Mouse (Mus musculus) neural tube, embryonic 14.5 days (tissue): Measurements from ENCODE around the gene Hipk2. TPM values are rescaled to one million over a fixed set of nuclear protein-coding genes. Genes with fewer than 3 reads are reported as not detected.

Source experiments
- ATAC-seq: fragments of 200-750 bp; cut with Nextera tagmentation; 2 replicates; pipeline ENCODE4 v1.8.0; 2017; ENCODE audit warnings: low read depth, mild to moderate bottlenecking, moderate TSS enrichment, moderate library complexity
- H3K27ac ChIP-seq: fragments of 300-500 bp; sonication (generic); 2 replicates; pipeline ENCODE4 v1.5.1; 2014; ENCODE audit warnings: low read depth, mild to moderate bottlenecking, control low read depth, low read length, moderate library complexity, mixed read lengths
- H3K27me3 ChIP-seq: fragments of 300-500 bp; sonication (generic); 2 replicates; pipeline ENCODE4 v1.6.1; 2014; ENCODE audit warnings: low read length; ENCODE audit not compliant: control insufficient read depth, insufficient read depth
- H3K36me3 ChIP-seq: fragments of 300-500 bp; sonication (generic); 2 replicates; pipeline ENCODE4 v1.6.1; 2014; ENCODE audit warnings: low read length, mixed read lengths; ENCODE audit not compliant: control insufficient read depth, insufficient read depth
- H3K4me1 ChIP-seq: fragments of 300-500 bp; sonication (generic); 2 replicates; pipeline ENCODE4 v1.6.1; 2014; ENCODE audit warnings: low read length; ENCODE audit not compliant: control insufficient read depth, insufficient read depth
- H3K4me2 ChIP-seq: fragments of 300-500 bp; sonication (generic); 2 replicates; pipeline ENCODE4 v1.6.1; 2014; ENCODE audit warnings: mild to moderate bottlenecking, low read depth, low read length, control low read depth
- H3K4me3 ChIP-seq: fragments of 300-500 bp; sonication (generic); 2 replicates; pipeline ENCODE4 v1.5.1; 2014; ENCODE audit warnings: low read depth, low read length, control low read depth, mixed read lengths
- H3K9ac ChIP-seq: fragments of 300-500 bp; sonication (generic); replicated peaks from 2 replicates; pipeline ENCODE4 v1.6.1; 2014; ENCODE audit warnings: low read depth, mild to moderate bottlenecking, control low read depth, low read length, mixed read lengths
- H3K9me3 ChIP-seq: fragments of 300-500 bp; sonication (generic); 2 replicates; pipeline ENCODE4 v1.6.1; 2016; ENCODE audit warnings: low read length; ENCODE audit not compliant: control insufficient read depth
- WGBS: fragments of 180-500 bp; shearing (Covaris S2); extraction: QIAGEN DNeasy Blood & Tissue Kit; methylation state at CpG from one replicate; pipeline ENCODE4 v1.1.7; 2014; 5-methylcytosine and 5-hydroxymethylcytosine counted together
- polyA plus RNA-seq: library from polyadenylated mRNA; unstranded; fragments of >200 nt; fragmentation: Nextera tagmentation; extraction: Ambion mirVana; gene quantifications from 2 replicates; pipeline ENCODE4 v1.2.1, GENCODE M21; 2014

The Hipk2 gene
- polyA plus RNA-seq, 1 experiment from 2014 or later, result 41.4 TPM

DNA sequence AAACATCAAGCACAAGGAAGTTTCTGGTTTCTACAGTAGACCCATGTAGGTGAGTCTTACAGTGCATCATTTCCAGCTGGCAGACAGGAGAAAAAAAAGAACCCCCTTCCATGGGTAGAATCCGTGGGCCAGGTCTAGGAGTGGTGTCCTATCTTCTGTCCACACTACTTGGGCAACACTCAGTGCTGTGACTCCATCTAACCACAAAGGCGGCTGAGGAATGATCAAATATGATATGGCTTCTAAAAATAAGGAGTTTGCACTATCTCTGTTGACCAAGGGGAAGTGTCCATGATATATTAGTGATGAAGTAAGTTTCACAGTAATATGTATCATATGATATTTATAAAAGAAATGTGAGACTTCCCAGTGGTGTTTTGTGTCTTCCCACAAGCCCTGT, 16.1 kb upstream of the Hipk2 start:
- Histone ChIP-seq H3K4me1 (no peaks in the 10 kb centered on the region), H3K9ac (no peak overlapping the region), H3K9me3 (no peaks in the 10 kb centered on the region), H3K4me2 (no peak overlapping the region), H3K36me3 (no peaks in the 10 kb centered on the region), H3K27me3 (no peaks in the 10 kb centered on the region), H3K27ac (no peak overlapping the region), H3K4me3 (no peak overlapping the region)
- ATAC-seq, result no peak
- WGBS, result 84% methylated on average over 2 of the region's 2 CpGs

DNA sequence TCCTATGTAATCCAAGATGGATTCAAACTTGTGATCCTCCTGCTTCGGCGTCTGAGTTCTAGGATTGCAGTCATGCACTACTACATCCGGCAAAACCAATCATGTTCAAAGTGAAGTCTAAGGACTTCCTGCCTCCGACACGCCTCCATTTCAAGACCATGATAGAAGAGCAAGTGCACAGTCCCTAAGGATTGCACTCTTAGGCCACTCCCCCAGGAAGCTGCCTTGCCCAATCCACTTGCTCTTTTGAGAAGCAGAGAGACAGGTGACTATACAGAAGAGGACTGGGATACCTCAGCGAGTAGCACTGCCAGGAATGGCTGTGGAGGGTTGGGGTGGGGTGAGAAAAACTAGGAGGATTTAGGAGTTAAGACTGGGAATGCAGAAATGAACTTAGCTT, 13.2 kb upstream of the Hipk2 start:
- H3K4me3 ChIP-seq, result no peak overlapping the region
- no peak for ATAC-seq
- H3K4me1 ChIP-seq, result no peaks in the 10 kb centered on the region
- H3K9ac ChIP-seq, result no peak overlapping the region
- no peaks in the 10 kb centered on the region for H3K9me3 ChIP-seq
- H3K27me3 ChIP-seq, result no peaks in the 10 kb centered on the region
- WGBS, result 79% methylated on average over 6 of the region's 6 CpGs
- H3K4me2 ChIP-seq, result no peak overlapping the region
- H3K36me3 ChIP-seq, result no peaks in the 10 kb centered on the region
- H3K27ac ChIP-seq, result no peak overlapping the region

DNA sequence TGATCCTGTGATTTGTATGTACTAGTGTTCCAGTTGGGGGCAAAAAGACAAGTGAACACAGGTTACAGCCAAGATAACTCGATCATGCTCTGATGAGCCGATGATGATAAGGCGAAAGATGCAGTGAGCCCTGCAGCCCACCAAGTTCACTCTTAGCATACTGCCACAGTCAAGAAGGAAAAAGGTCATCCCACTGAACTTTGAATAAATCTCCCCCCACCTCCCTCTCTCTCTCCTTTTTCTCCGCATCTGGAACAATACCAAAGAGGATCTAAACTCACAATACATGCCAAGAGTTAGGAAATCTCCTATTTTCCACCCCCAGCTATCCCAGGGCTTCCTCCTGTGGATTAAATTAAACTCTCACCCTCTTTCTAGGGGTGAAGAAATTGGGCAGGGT, 11.5 kb upstream of the Hipk2 start:
- Histone ChIP-seq H3K4me2 (no peak overlapping the region), H3K9ac (no peak overlapping the region), H3K9me3 (no peaks in the 10 kb centered on the region), H3K36me3 (no peaks in the 10 kb centered on the region), H3K27me3 (no peaks in the 10 kb centered on the region), H3K4me3 (no peak overlapping the region), H3K27ac (no peak overlapping the region), H3K4me1 (no peaks in the 10 kb centered on the region)
- no peak for ATAC-seq
- WGBS, result 78% methylated on average over 4 of the region's 4 CpGs

DNA sequence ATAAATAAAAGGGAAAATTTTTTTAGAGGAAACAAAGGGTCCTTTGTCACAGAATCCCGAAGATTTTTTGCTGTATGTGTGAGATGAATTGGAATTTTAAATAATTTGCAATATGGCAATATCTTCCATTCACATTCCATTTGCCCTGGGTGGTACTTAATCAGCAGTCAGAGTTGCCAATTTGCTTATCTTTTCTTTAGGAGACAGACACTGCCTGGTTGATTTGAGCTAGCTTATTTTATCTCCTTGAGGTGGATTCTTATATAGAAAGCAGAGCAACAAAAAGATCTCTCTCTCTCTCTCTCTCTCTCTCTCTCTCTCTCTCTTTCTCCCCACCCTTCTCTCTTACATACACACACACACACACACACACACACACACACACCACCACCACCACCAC, 9.2 kb upstream of the Hipk2 start:
- Histone ChIP-seq H3K27ac (no peak overlapping the region), H3K4me3 (no peak overlapping the region), H3K27me3 (no peaks in the 10 kb centered on the region), H3K9me3 (no peaks in the 10 kb centered on the region), H3K4me2 (no peak overlapping the region), H3K4me1 (no peaks in the 10 kb centered on the region), H3K9ac (no peak overlapping the region), H3K36me3 (no peaks in the 10 kb centered on the region)
- no peak for ATAC-seq
- 81% methylated on average over 1 of the region's 1 CpGs for WGBS

DNA sequence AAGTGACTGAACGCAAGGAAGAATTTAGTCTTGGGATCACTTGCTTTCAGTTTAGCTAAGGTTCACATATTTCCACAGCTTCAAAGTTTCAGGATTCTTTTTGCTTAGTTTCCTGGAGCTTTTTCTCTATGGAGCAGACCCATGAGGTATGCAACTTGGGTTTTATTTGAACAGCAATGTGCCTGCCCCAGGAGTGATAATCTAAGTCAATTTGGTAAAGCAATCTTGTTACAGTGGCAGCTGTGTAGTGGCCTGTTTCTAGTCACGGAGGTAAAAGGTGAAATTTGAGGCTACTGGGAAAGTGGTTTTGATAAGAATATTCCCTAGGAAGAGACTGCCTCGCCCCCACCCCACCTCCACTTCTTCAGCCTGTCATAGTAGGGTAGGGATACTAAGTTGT, 8.5 kb upstream of the Hipk2 start:
- Histone ChIP-seq H3K36me3 (no peaks in the 10 kb centered on the region), H3K9me3 (no peaks in the 10 kb centered on the region), H3K4me2 (no peak overlapping the region), H3K4me3 (no peak overlapping the region), H3K27ac (no peak overlapping the region), H3K9ac (no peak overlapping the region), H3K4me1 (no peaks in the 10 kb centered on the region), H3K27me3 (no peaks in the 10 kb centered on the region)
- 85% methylated on average over 3 of the region's 3 CpGs for WGBS
- ATAC-seq, result no peak

DNA sequence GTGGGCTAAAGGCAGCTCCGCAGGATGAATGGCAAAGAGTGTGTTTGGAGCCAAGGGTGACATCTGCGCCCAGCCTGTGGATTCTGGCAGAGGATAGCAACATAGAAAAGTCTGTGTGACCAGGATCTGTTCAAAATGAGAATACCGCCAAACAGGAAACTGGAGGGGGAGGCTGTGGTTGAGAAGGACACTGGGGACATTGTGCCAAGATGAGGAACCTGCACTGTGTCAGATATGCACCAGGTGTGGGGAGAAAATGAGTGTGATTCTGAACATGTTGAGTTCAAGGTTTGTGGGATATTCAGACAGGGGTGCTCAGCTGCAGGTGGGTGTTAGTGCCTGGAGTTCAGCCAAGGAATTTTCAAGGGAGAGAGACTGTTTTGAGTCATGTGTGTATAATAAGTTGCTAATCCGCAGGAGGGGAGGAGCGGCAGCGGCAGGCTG, 6.8 kb upstream of the Hipk2 start:
- H3K4me2 ChIP-seq, result no peak overlapping the region
- no peak for ATAC-seq

DNA sequence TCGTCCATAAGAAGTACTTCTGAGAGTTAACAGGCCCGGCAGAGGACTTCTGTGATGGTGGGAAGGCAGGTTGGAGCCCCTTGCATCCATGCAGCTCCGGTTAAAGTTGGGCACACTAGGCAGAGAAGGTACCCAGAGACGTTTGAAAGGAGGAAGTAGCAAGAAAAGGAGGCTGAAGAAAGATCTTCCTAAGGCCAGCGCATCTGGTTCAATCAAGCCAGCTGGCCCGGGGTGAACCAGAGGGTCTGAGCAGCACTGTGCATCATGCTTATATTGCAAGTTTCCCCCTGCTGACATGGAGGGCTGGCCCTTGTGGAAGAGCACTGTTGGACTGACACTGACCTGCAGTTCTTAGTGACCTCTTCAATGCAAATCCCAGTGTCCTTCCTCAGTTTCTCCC, 6.0 kb upstream of the Hipk2 start:
- WGBS, result 72% methylated on average over 6 of the region's 6 CpGs
- no peaks in the 10 kb centered on the region for H3K27me3 ChIP-seq
- H3K4me1 ChIP-seq, result no peaks in the 10 kb centered on the region
- H3K4me3 ChIP-seq, result no peak overlapping the region
- no peaks in the 10 kb centered on the region for H3K36me3 ChIP-seq
- H3K9ac ChIP-seq, result no peak overlapping the region
- no peaks in the 10 kb centered on the region for H3K9me3 ChIP-seq
- no peak overlapping the region for H3K27ac ChIP-seq
- no peak for ATAC-seq
- no peak overlapping the region for H3K4me2 ChIP-seq

More for the DNA sequence above, 6.8 kb upstream of the Hipk2 start:
- Histone ChIP-seq H3K27ac (no peak overlapping the region), H3K4me1 (no peaks in the 10 kb centered on the region), H3K36me3 (no peaks in the 10 kb centered on the region), H3K4me3 (no peak overlapping the region), H3K27me3 (no peaks in the 10 kb centered on the region), H3K9ac (no peak overlapping the region), H3K9me3 (no peaks in the 10 kb centered on the region)
- WGBS, result 65% methylated on average over 6 of the region's 6 CpGs

DNA sequence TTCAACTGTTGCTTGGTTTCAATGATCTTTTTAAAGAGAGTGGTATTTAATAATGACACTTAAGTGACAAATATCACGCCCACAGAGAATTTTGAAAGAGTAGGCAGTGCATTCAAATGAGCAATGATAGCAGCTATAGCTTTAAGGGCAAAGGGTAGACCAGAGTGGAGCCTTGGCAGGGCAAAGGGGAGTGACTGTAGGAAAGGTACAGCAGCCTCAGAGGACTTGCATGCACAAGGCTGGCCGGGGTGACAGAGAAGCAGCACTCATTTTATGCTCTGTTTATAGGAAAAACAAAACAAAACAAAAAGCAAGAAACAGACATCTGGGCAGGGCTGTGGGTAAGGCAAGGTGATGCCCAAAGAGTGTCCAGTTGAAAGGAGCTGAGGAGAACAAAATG, 5.5 kb upstream of the Hipk2 start:
- Histone ChIP-seq H3K4me2 (no peak overlapping the region), H3K36me3 (no peaks in the 10 kb centered on the region), H3K27me3 (no peaks in the 10 kb centered on the region), H3K27ac (no peak overlapping the region), H3K4me3 (no peak overlapping the region), H3K9ac (no peak overlapping the region), H3K4me1 (no peaks in the 10 kb centered on the region), H3K9me3 (no peaks in the 10 kb centered on the region)
- 72% methylated on average over 2 of the region's 2 CpGs for WGBS
- ATAC-seq, result no peak

DNA sequence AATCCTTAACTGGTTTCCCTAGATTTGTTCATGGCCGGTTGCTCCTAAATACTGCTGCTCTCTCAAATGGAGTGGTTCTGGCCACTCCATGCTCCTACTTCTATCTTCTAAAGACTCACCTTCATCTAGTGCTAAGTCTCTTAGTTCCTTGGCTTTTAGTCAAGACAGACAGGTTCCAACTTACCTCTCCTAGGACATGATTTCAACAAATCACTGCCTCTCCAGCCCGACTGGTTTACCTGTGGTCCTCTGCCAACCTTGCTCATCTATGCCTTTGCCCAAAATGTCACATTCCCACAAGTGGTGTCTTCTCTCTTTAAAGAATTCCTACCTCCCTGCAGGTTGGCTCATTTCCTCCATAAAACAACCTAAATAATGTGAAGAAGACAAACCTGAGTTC, 1.7 kb upstream of the Hipk2 start:
- Histone ChIP-seq H3K4me3 (no peak overlapping the region), H3K9me3 (no peaks in the 10 kb centered on the region), H3K4me2 (no peak overlapping the region), H3K4me1 (peaks cover 9% of the 10 kb centered on the region), H3K27ac (no peak overlapping the region), H3K9ac (no peak overlapping the region), H3K27me3 (peaks cover 3% of the 10 kb centered on the region; the same call in 1 of the 2 replicates), H3K36me3 (no peaks in the 10 kb centered on the region)
- no peak for ATAC-seq
- 84% methylated on average over 2 of the region's 2 CpGs for WGBS
